Mouse (Mus musculus): ENCODE results near the gene Aqp1.

Gene Aqp1

GRCm38 (mm10) chr6:55335989-55336514 is at the start of gene Aqp1:
Gene Aqp1, plus strand, starts transcription at chr6:55336432.
- peak; percentile 15 for DNase-seq (ENCODE audit: low spot score)

GRCm38 (mm10) chr6:55288007-55288602 is 48.1 kb upstream of the Aqp1 start:
- DNase-seq (ENCODE audit: low spot score) = no peak

- no peak for DNase-seq (ENCODE audit: low spot score)
These were observed 41.6 kb upstream of the Aqp1 start for GRCm38 (mm10) chr6:55294549-55295131.

GRCm38 (mm10) chr6:55295325-55295724 is 40.9 kb upstream of the Aqp1 start:
- no peak for DNase-seq (ENCODE audit: low spot score)

DNA sequence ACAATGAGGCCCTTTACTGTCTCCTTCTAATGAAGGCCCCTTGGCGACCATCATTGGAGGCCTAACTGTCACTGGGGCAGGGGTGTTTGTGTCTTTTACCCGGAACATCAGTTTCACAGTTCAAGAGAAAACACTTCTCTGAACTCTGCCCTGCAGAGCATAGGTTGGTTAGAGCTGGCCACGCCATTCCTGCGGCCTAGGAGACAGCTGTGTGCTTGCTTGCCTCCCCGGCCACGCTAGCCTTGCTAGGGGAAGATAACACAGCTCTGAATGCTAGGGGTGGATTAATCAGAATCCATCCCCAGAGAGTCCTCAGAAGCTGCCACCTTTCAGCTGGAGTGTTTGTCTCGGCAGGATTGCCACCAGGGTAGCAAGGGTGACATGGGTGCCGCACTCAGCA is 36.8 kb upstream of the Aqp1 start:
- no peak for DNase-seq (ENCODE audit: low spot score)

DNA sequence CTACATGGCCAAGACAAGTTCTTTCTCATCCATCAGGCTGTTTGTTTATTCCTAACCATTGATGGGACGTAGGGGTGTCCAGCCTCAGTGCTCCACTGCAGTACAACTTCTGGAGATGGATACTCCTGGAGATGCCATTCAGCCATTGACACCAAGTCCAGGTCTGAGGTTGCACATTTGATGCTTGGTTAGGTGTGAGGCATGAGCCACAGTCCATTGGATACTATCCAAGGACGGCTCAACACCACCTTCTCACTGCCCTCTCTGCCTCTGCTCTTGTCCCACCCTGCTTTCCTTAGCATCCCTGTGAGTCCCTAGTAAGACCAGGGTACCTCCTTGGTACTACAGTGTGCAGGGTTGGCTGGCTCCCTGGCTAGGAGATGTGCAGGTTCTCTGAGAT is 36.3 kb upstream of the Aqp1 start:
- DNase-seq (ENCODE audit: low spot score) = no peak

GRCm38 (mm10) chr6:55300704-55301103 is 35.5 kb upstream of the Aqp1 start:
- no peak for DNase-seq (ENCODE audit: low spot score)

GRCm38 (mm10) chr6:55310179-55310578 is 26.1 kb upstream of the Aqp1 start:
- no peak for DNase-seq (ENCODE audit: low spot score)

DNA sequence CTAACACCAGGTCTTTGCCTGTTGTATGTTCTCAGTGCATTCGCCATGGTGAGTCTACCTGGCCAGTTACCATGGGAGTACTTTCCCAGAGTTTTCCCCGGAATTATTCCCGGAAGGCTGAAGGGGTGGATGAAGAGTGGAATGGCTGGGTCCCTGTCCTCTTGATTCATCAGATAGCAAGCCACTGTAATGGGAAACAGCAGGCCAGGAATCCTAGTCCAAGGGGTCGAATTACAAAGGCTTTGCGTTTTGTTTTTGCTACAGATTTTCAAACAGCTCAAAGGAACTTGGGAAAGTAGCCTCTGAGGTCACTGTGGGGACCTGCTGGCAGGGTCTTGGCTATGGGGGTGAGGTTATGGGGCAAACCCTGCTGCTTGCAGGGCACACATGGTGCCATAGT is 24.3 kb upstream of the Aqp1 start:
- DNase-seq (ENCODE audit: low spot score) = no peak

- no peak for DNase-seq (ENCODE audit: low spot score)
These were observed 22.3 kb upstream of the Aqp1 start for GRCm38 (mm10) chr6:55313893-55314292.

DNA sequence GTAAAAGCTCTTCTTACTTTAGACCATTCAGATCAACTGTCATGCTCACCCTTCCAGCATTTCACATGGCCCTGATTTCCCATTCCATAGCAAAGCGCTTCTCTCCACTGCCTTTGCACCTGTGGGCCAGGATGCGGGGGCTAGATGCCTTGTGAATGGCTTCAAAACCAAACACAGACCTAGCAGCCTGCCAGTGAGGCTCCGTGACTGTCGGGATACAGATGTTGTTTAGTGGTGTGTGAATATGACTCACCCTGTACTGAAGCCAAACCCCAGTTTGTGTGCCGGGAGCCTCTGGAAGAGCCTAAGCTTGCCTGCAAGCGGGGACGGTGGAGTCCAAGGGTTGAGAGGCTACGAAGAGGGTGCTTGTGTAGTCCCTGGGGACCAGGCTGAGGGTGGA is 21.6 kb upstream of the Aqp1 start:
- no peak for DNase-seq (ENCODE audit: low spot score)

GRCm38 (mm10) chr6:55318597-55318996 is 17.6 kb upstream of the Aqp1 start:
- DNase-seq (ENCODE audit: low spot score) = no peak

DNA sequence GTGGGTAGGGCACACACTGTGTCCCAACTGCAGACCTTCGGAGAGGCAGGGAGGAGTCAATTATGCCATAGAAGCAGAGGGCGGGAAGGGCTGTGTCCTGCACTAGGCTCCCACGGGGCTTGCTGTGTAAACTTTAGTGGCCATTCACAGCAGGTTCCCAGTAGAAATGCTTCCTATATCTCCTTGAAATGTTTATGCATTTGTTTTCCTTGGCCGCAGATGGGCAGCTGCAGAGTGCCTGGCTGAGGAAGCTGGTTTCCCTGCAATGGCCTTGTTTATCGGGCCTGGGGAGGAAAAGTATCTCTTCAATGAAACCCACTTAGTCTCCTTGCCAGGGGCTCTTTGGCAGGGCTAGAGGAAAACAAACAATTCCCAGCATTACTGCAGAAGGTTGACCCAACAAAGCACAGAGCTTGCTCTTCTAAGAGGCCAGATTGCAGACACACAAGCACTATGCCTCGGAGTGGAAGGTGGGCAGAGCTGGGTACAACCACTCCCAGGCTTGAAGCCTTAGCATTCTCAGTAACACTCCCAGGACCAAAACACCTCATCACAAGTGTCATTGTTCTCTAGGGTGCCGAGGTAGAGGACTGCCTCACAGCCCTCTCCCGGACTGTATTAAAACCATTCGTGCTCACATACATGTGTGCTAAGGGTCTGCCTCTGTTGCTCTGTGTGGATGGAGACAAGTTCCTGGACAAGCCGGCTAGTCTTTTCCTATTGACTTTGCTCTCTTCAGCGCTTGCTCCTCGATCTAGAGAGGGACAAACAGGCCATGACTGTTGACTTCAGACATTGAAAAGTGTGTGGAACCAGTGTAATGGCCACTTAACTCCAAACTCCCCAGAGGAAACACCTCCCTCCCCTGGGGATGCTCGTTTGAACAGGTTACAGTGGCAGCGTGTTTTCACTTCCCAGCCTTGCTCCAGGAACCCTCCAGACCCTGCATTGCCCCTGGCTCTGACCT is 16.4 kb upstream of the Aqp1 start:
- DNase-seq (ENCODE audit: low spot score) = no peak

GRCm38 (mm10) chr6:55320894-55321293 is 15.3 kb upstream of the Aqp1 start:
- no peak for DNase-seq (ENCODE audit: low spot score)

- no peak for DNase-seq (ENCODE audit: low spot score)
These were observed 14.7 kb upstream of the Aqp1 start for GRCm38 (mm10) chr6:55321518-55321917.

- DNase-seq (ENCODE audit: low spot score) = no peak
These were observed 13.3 kb upstream of the Aqp1 start for GRCm38 (mm10) chr6:55322980-55323379.

DNA sequence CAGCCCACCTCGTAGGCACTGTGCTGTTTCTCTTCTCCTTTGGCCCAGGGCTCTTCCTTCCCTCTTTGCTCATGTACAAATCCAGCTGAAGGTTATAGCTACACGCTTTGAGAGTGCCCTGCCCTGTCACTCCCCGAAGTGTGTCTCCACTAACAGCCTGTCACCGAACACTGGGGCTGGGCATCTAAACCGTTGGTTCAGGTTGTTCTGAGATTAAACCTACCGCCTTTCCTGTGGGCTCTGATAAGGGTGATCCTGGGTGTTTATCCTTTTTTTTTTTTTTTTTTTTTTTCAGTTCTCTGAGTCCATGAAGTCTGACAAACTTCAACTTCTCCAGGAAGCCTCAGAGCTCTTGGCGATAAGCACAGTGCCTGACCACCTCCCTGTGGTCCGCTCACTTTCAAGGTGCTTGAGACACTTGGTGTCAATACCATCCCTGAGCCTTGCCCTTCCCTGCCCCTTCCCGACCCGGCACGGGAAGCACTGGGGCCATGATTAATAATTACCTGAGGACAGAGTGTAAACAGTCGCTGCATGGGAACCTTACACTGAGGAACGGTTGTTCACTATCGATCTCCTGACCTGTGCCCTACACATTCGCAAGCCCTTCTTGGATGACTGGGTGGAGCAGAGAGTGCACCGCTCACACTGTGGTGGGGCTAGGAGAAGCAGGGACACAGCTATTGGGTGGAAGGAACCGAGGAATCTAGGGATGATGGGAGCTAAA is 12.2 kb upstream of the Aqp1 start:
- no peak for DNase-seq (ENCODE audit: low spot score)

- no peak for DNase-seq (ENCODE audit: low spot score)
These were observed 11.4 kb upstream of the Aqp1 start for GRCm38 (mm10) chr6:55324785-55325184.

DNA sequence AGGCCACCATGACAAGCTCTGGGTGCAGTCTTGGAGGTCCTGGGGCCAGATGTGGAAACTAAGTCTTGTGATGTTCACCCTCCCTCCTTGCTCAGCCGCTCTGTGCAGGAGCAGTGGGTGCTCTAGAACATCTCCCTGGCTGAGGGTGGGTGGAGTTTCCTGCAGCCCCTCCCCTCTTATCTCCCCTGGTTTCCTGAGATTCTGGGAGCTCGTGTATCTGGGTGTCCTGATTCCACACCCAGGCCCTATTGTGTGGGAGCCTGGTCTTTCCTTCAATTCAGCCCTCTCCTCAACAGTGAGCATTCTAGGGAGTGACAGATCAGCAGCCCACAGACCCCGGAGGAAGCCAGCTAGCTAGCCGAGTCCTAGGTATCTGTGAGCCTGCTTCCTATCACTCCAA is 9.9 kb upstream of the Aqp1 start:
- no peak for DNase-seq (ENCODE audit: low spot score)

GRCm38 (mm10) chr6:55327326-55327725 is 8.9 kb upstream of the Aqp1 start:
- DNase-seq (ENCODE audit: low spot score) = no peak

- DNase-seq (ENCODE audit: low spot score) = no peak
These were observed 8.1 kb upstream of the Aqp1 start for GRCm38 (mm10) chr6:55328179-55328578.

- no peak for DNase-seq (ENCODE audit: low spot score)
These were observed 4.9 kb upstream of the Aqp1 start for GRCm38 (mm10) chr6:55331315-55331714.
